Mouse (Mus musculus): ENCODE measurements around the gene Ddx28.

GRCm38 (mm10) chr8:106043055-106043454 is 31.4 kb upstream of the Ddx28 start:
- TF ChIP-seq POLR2A (IDR thresholded peaks at IDR 0.05; ENCODE audit: control insufficient read depth, low read depth, low read length) (no peak), CTCF (IDR thresholded peaks at IDR 0.05; ENCODE audit: control insufficient read depth, insufficient read depth, insufficient replicate concordance, low read depth, low read length) (no peak)
